Mouse (Mus musculus) right cerebral cortex, adult 18-20 months (tissue): Measurements from ENCODE around the gene Shc3.

Experiments
- DNase-seq: peaks from one replicate; pipeline ENCODE4 v3.0.0; 2022; ENCODE audit warnings: mixed read lengths

Gene Shc3

DNA sequence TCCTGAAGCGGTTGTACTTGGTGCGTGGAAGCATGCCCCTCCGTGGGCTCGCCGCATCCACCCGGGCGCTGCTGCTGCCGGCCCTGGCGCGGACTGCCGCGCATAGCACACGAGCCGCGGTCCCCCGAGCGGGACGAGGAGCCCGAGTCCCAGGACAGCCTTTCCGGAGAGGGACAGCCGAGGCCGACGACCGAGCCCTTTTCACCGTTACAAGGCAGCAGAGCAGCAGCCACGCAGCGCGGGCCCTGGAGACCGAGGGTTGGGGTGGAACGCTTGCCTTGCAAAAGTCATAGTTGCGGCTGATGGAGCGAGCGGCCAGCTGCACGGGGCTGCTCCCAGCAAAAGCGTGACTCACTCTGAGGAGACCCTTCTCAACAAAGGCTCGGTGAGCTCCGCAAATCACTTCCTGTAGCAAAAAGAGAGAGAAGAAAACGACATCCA lies 1.8 kb downstream of the Shc3 start:
- peak; percentile 40 for DNase-seq

GRCm38 (mm10) chr13:51567078-51567395 lies 2.2 kb downstream of the Shc3 start:
- no peak for DNase-seq

DNA sequence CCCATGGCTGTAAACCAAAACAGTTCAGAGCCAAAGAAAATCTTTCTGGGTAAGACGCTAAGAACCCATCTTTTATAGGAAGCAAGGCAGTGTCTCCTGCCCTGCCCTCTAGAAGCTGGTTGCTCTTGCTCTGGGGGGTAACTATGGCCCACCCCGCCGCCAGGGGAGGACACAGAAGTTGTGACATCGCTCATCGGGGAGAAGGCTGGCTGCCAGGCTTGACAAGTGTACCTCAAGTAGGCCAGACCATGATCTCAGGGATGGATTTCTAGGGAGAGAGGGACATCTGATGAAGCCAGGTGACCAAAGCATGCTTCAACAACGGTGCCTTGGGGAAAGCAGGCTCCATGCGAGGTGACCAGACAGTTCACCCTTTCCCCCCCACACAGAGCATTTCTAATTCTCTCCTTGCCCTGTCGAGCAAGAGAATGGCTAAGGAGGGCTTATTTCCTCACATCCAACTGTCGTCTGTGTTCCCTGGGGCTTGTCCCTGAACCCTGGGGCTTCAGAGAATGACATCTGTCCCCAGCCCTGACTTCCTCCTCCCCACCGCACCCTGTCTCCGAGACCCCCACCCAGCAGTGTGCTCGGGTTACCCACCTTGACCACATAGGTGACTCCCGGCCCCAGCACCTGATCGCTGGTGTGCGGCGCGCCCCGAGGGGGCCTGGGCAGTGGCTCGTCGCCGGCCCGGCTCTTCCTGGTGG lies 2.7 kb downstream of the Shc3 start:
- peak; percentile 37 for DNase-seq

- DNase-seq, result no peak
These were observed 4.5 kb downstream of the Shc3 start for GRCm38 (mm10) chr13:51564741-51565140.

- no peak for DNase-seq
These were observed 15.9 kb downstream of the Shc3 start for GRCm38 (mm10) chr13:51553343-51553742.

DNA sequence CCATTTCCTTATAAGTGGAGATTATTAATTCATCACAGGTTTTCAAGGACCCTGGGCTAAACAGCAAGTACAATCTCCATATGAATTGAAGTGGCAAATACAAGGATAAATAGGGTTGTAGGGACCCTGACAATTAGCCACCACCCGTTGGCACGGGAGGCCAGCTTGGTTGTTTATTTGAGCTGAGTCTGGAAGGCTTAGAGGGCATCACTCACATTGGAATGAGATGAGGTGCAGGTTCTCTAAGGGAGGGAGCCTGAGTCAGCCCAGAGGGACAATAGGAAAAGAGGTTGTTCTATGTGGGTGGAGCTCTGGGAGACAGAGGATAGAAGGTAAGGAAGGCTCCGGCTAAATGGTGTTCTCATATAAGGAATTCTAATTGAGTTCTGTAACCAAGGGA lies 17.0 kb downstream of the Shc3 start:
- no peak for DNase-seq

DNA sequence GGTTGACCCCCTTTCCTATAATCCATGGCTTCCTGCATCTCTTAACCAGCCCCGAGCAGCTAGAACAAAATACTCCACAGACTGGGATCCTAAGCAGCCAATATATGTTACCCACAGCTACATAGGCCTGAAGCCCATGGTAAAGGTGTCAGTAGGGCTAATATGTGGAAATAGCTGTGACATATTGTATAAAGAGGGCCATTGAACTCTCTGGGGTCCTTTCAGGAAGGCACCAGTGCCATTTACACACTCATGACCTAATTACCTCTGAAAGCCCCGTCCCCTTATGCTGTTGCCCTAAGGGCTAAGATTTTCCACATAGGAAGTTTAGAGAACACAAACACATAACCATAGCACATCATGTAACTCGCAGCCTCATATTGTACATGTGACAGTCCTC lies 17.4 kb downstream of the Shc3 start:
- no peak for DNase-seq

DNA sequence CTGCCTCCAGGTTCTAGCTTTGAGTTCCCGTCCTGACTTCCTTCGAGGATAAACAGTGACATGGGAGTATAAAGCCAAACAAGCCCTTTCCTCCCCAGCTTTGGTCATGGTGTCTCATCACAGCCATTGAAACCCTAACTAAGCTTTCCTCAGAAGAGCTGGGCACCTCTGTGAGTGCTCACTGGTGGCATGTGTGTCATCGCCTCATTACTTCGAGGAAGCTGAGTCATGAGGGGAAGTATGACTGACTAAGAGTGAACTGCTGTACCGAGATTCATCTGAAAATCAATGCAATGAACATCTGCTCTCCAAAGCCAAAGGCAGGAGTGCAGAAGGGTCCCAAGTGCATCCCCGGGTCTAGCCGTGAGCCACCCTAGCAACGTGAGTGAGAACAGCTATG lies 29.4 kb downstream of the Shc3 start:
- DNase-seq, result peak; percentile 31

DNA sequence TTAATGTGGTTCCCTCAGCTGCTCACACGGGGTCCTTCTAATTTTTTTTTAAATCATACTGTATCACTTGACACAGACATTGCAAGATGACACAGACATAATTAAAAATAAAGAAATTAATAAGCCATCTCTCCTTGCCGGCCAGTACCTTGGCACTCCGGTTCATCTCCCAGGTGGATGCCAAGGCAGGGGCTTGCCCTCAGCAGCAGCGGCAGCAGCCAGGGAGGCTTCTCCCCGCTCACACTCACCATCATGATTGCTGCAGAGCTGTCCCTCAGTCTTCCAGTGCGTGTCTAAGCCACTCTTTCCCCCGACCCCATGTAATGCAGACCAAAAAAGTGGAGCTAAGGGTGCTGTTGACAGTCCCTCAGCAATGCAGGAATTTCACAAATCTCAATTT lies 33.9 kb downstream of the Shc3 start:
- DNase-seq, result no peak

DNA sequence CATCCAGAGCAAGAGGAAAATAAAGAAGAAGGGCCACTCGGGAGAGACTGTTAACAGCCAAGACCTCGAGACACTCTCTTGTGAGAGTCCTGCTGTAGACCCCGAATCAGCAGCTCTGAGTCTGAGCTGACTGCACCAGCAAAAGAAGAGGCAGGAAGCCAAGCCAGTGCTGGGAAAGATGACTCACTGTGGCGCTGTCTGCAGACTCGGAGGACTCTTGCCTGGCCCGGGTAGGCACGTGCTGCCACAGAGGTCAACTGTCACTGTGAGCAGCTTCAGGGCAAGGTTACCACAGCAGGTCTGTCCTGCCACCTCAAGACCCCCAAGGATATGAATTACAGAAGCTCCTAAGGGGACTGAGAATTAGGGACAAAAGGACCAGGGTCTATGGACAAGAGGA lies 42.7 kb downstream of the Shc3 start:
- DNase-seq, result peak; percentile 73

DNA sequence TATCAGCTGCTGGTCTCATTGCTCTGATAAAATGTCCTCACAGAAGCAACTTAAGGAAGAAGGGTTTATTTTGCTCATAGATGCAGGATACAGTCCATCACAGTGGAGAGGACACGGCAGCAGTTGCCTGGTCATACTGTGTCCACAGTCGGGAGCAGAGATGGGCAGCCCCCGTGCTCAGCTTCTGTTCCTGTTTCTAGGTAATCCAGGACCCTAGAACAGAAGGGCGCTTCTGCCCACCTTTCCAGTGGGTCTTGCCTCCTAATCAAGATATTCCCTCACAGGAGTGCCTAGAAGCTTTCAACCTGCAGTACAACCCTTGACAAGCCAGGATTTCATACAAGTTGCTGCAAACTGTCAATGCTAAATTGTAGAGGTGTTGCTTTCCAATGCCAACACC lies 44.9 kb downstream of the Shc3 start:
- DNase-seq, result no peak

DNA sequence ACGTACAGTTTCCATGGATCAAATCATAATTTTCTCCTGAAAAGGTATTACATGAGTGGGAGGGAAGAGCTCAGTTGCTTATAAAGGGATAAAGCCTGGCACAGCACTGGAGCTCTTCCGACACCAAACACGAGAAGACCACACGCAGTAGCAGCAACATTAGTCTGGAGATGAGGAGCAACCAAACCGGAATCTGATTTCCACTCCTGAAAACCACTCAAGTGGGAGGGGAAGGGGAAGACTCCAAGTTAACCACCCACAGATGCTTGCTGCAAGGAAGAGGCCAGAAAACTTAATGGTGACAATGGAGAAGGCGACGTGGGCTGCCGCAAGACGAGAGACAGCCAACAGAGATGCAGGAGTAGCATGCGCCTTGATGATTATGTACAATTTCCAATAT lies 45.9 kb downstream of the Shc3 start:
- DNase-seq, result peak; percentile 50

- DNase-seq, result no peak
These were observed 50.3 kb downstream of the Shc3 start for GRCm38 (mm10) chr13:51518880-51519279.

DNA sequence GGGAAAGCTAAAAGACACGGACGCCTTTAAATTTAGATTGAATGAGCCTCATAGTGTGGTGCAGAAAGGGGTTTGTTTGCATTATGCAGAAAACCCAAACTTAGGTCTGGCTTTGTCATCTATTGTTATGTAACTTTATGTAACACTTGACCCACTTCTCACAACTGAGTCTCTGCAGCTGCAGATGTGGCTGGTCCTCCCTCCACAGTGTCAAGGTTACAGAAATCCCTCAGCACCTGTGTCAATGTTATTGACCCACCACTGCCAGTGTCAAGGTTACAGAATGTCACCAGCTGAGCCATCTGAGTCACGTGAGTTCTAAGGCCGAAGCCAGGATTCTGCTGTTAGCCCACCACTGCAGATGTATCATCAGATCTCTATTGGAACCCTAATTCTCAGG lies 51.3 kb downstream of the Shc3 start:
- DNase-seq, result no peak

GRCm38 (mm10) chr13:51508836-51509235 lies 60.4 kb downstream of the Shc3 start:
- peak; percentile 26 for DNase-seq

GRCm38 (mm10) chr13:51505711-51506110 lies 63.5 kb downstream of the Shc3 start:
- no peak for DNase-seq

- DNase-seq, result peak; percentile 34
These were observed 69.5 kb downstream of the Shc3 start for GRCm38 (mm10) chr13:51499769-51500168.

DNA sequence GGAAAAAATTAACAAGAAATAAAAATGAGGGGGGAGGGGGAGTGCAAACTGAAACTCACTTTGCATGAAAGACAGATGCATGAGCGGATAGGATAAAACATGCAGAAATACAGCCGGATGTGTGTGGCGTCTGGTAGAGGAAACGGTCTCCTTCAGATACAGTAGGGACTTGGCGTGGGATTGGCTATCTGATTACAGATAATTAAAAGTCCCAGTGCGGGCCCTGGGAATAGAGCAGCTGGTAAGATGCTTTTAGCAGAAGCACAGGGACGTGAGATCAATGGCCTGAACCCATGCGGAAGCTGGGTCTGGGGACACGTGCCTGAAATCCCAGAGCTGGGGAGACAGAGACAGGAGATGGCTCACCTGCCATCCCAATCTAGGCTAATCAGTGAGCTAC lies 75.5 kb downstream of the Shc3 start:
- DNase-seq, result no peak

- DNase-seq, result no peak
These were observed 77.4 kb downstream of the Shc3 start for GRCm38 (mm10) chr13:51491649-51492435.

- DNase-seq, result no peak
These were observed 79.0 kb downstream of the Shc3 start for GRCm38 (mm10) chr13:51490195-51490594.

GRCm38 (mm10) chr13:51488945-51489344 lies 80.3 kb downstream of the Shc3 start:
- DNase-seq, result no peak

DNA sequence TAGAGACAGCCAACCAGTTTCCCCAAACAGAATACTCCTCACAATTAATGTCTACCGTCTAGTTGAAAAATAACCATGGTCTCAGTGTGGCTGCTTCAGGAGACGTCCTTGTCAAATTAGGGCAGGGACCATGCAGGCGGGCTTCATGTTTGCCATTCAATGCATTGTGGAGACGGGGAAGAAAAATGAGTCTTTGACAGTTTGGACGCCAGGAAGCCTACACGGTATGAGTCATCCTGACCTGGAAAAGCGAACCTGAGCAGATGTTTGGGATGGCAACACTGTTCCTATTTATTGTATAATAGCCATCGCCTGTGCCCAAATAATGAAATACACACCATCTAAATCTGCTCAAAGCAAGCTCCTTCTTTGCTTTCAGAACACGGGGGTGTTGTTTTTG lies 83.9 kb downstream of the Shc3 start:
- peak; percentile 40 for DNase-seq

- DNase-seq, result no peak
These were observed 86.4 kb downstream of the Shc3 start for GRCm38 (mm10) chr13:51482786-51483185.

DNA sequence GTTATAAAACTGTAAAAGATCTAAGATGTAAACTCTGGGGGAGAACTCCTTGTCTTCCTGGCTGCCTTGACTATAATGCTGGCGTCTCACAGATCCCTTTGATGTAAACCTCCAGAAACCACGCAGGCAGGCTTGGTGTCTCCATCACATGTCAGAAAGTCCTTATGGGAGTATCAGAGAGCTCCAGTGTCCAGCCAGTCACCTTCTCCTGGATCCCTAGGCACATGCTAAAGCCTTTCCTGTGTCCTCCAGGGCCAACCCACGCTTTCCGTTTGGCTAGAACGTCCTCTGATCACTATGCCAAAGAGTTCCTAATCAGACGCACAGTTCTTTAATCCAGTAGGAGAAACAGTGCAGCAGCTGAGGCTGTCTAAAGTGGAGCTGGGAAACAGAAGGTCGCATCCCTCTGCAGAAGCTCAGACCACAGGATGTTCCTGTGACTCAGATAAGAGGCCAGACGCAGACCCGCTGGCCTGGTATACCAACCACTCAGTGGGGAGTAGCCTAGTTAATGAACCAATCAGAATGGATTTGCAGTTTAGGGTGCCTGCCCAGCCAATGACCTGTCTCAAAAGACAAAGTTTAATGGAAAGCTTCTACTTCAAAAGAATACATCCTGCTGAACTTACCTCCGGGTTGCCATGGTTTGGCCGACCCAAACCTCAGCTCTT lies 88.7 kb downstream of the Shc3 start:
- DNase-seq, result no peak
